Mouse (Mus musculus) cortical plate, adult 2 months (tissue): ENCODE data around the gene Cachd1. TPM values are rescaled to one million over a fixed set of nuclear protein-coding genes. Genes with fewer than 3 reads are reported as not detected.
A peak's percentile ranks its signal among the peaks of the same experiment; 100 is the strongest.

ENCODE experiments used
- H3K27ac ChIP-seq: fragments of 200-500 bp; 2 replicates; pipeline ENCODE4 v1.5.1; 2012; ENCODE audit warnings: low read length, control low read depth, inconsistent platforms; ENCODE audit not compliant: insufficient read depth
- H3K4me1 ChIP-seq: fragments of 200-500 bp; 2 replicates; pipeline ENCODE4 v1.6.1; 2011; ENCODE audit warnings: low read length; ENCODE audit not compliant: control insufficient read depth, insufficient read depth
- H3K4me3 ChIP-seq: fragments of 200-500 bp; 2 replicates; pipeline ENCODE4 v1.5.1; 2011; ENCODE audit warnings: mild to moderate bottlenecking, low read length, control low read depth; ENCODE audit not compliant: insufficient read depth
- CTCF ChIP-seq: fragments of 200-500 bp; IDR thresholded peaks from 2 replicates; pipeline ENCODE4 v1.5.1; 2011; ENCODE audit warnings: mild to moderate bottlenecking, control low read depth, low read length; ENCODE audit not compliant: insufficient read depth; ENCODE audit errors: extremely low read depth
- POLR2A ChIP-seq: fragments of 200-500 bp; IDR thresholded peaks from 2 replicates; pipeline ENCODE4 v1.6.1; 2011; ENCODE audit warnings: mild to moderate bottlenecking, low read length, control low read depth; ENCODE audit not compliant: insufficient read depth; ENCODE audit errors: extremely low read depth
- polyA plus RNA-seq: library from polyadenylated mRNA; depleted of rRNA; stranded (reverse); fragments of >200 nt; gene quantifications from 2 replicates; pipeline ENCODE4 v1.2.3, GENCODE M21; 2012; rRNA removed

The Cachd1 gene
- polyA plus RNA-seq, result 13.7 and 16.1 TPM in 2 replicates

GRCm38 (mm10) chr4:100776043-100776870, at the start of gene Cachd1:
Cachd1 (plus strand) TSS chr4:100776675.
- Histone ChIP-seq H3K4me1 (no peaks in the 10 kb centered on the region), H3K4me3 (peak within 1 kb of the TSS; percentile 61), H3K27ac (peak within 1 kb of the TSS; percentile 63; the same call in 1 of the 2 replicates)
- TF ChIP-seq CTCF (no peak), POLR2A (peak; percentile 49; the same call in 1 of the 2 replicates)

- TF ChIP-seq CTCF (no peak), POLR2A (no peak)
- Histone ChIP-seq H3K4me3 (no peak overlapping the region), H3K27ac (no peak overlapping the region), H3K4me1 (no peaks in the 10 kb centered on the region)
Measured at GRCm38 (mm10) chr4:100728896-100729479, 47.5 kb upstream of the Cachd1 start.

GRCm38 (mm10) chr4:100735098-100735935, 41.2 kb upstream of the Cachd1 start:
- no peaks in the 10 kb centered on the region for H3K4me1 ChIP-seq
- H3K27ac ChIP-seq, result no peak overlapping the region
- TF ChIP-seq CTCF (no peak), POLR2A (no peak)
- no peak overlapping the region for H3K4me3 ChIP-seq

GRCm38 (mm10) chr4:100735936-100736349, 40.5 kb upstream of the Cachd1 start:
- no peak for TF ChIP-seq CTCF
- no peak for TF ChIP-seq POLR2A
- Histone ChIP-seq H3K27ac (no peak overlapping the region), H3K4me3 (no peak overlapping the region), H3K4me1 (no peaks in the 10 kb centered on the region)

- no peak overlapping the region for H3K27ac ChIP-seq
- no peak overlapping the region for H3K4me3 ChIP-seq
- TF ChIP-seq POLR2A, result no peak
- no peak for TF ChIP-seq CTCF
- no peaks in the 10 kb centered on the region for H3K4me1 ChIP-seq
Measured at GRCm38 (mm10) chr4:100743615-100744014, 32.9 kb upstream of the Cachd1 start.

- Histone ChIP-seq H3K4me3 (no peak overlapping the region), H3K4me1 (no peaks in the 10 kb centered on the region), H3K27ac (no peak overlapping the region)
- TF ChIP-seq POLR2A (no peak), CTCF (no peak)
Measured at GRCm38 (mm10) chr4:100752278-100752677, 24.2 kb upstream of the Cachd1 start.

- no peaks in the 10 kb centered on the region for H3K4me1 ChIP-seq
- H3K27ac ChIP-seq, result no peak overlapping the region
- H3K4me3 ChIP-seq, result no peak overlapping the region
- TF ChIP-seq POLR2A (no peak), CTCF (no peak)
Measured at GRCm38 (mm10) chr4:100755632-100756031, 20.8 kb upstream of the Cachd1 start.

- Histone ChIP-seq H3K4me1 (no peaks in the 10 kb centered on the region), H3K4me3 (no peak overlapping the region), H3K27ac (no peak overlapping the region)
- TF ChIP-seq CTCF (no peak), POLR2A (no peak)
Measured at GRCm38 (mm10) chr4:100756499-100756898, 20.0 kb upstream of the Cachd1 start.

GRCm38 (mm10) chr4:100758265-100758898, 18.1 kb upstream of the Cachd1 start:
- TF ChIP-seq CTCF (no peak), POLR2A (no peak)
- H3K27ac ChIP-seq, result no peak overlapping the region
- H3K4me3 ChIP-seq, result no peak overlapping the region
- H3K4me1 ChIP-seq, result no peaks in the 10 kb centered on the region
